24 mouse cellular contexts compared by ENCODE assay signal in the genomic region with DNA sequence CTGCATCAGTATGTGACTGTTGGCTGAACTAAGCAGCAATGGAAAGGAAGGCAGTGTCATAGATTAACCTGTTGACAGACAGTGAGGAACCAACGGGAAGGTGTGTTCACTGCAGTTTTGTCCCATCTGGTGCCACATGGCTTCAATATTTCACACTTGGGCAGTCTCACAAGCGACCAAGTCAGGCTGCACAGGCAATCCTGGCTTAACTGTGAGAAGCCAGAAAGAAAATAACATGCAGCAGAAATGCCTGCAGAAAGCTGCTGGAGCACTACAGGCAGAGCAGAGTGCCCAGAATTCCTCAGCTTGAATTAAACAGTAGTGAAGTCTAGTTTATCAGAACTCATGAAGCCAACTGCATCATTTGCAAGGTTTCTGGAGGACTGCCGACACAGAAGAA.
DNase-seq lines count a peak whose midpoint lies in the region; ATAC-seq and TF ChIP-seq lines count a peak whose summit lies in the region.
"Had no signal": no experiment of that assay in that cellular context is flagged by ENCODE, and none has a peak within 500 bp of the region (broad histone marks: within the 10 kb centered on the region; RNA-seq: fewer than 3 reads in every experiment).

No protein-coding gene starts in this region.

- H3K36me3 ChIP-seq in hindbrain, embryonic 16.5 days (ENCODE audit: control insufficient read depth, insufficient read depth, low read length) = no peaks in the 10 kb centered on the region; the same call in 1 of the 2 replicates
- 0 out of 2 replicates have a peak, but pooled peaks cover 5% of the 10 kb centered on the region for H3K36me3 ChIP-seq in hindbrain, embryonic 14.5 days (replicated peaks; ENCODE audit: control insufficient read depth, insufficient read depth)
- peaks cover 8% of the 10 kb centered on the region for H3K36me3 ChIP-seq in midbrain, postnatal 0 days (ENCODE audit: insufficient read depth, low read length)
- H3K36me3 ChIP-seq in midbrain, embryonic 15.5 days (replicated peaks) = no peaks in the 10 kb centered on the region
- H3K36me3 ChIP-seq: liver, embryonic 15.5 days; lung, embryonic 15.5 days had no signal

- TF ChIP-seq CTCF in midbrain, postnatal 0 days (IDR thresholded peaks at IDR 0.05) = no peak

- whole genome bisulfite sequencing in hindbrain, embryonic 16.5 days = 57% methylated on average over 3 of the region's 3 CpGs
- WGBS in hindbrain, embryonic 14.5 days = 54% methylated on average over 3 of the region's 3 CpGs
- 58% methylated on average over 3 of the region's 3 CpGs for WGBS in midbrain, postnatal 0 days
- 59% methylated on average over 3 of the region's 3 CpGs for WGBS in midbrain, embryonic 15.5 days

- H3K4me3 ChIP-seq in hindbrain, embryonic 16.5 days (ENCODE audit: low read length) = no peak overlapping the region
- no peak overlapping the region for H3K4me3 ChIP-seq in hindbrain, embryonic 14.5 days (replicated peaks; ENCODE audit: low read length)
- H3K4me3 ChIP-seq in midbrain, postnatal 0 days (ENCODE audit: low read depth, low read length) = no peak overlapping the region
- no peak overlapping the region for H3K4me3 ChIP-seq in midbrain, embryonic 15.5 days
- H3K4me3 ChIP-seq: forebrain, embryonic 10.5 days; heart, embryonic 10.5 days; limb, embryonic 15.5 days; liver, embryonic 15.5 days; lung, embryonic 15.5 days; midbrain, embryonic 10.5 days; neural tube, embryonic 15.5 days had no signal

- DNase-seq in hindbrain, embryonic 14.5 days (ENCODE audit: low spot score) = no peak
- peak; percentile 56 for DNase-seq in midbrain, postnatal 0 days (ENCODE audit: low spot score)
- DNase-seq in cerebellum, adult 9-10 months = peak; percentile 57
- DNase-seq in kidney, adult 18-20 months = no peak
- no peak for DNase-seq in ovary, postnatal 36 days (ENCODE audit: low spot score)
- DNase-seq: adrenal gland, adult 2 months; B cell, adult 2 months; kidney, adult 11 months; thymus, adult 2 months; thymus, postnatal 4 days had no signal

- H3K4me2 ChIP-seq in hindbrain, embryonic 16.5 days (ENCODE audit: low read length) = no peak overlapping the region
- no peak overlapping the region for H3K4me2 ChIP-seq in hindbrain, embryonic 14.5 days (replicated peaks)
- no peak overlapping the region for H3K4me2 ChIP-seq in midbrain, postnatal 0 days (ENCODE audit: low read depth, low read length, poor library complexity, severe bottlenecking)
- no peak overlapping the region for H3K4me2 ChIP-seq in midbrain, embryonic 15.5 days
- H3K4me2 ChIP-seq: limb, embryonic 15.5 days; liver, embryonic 15.5 days; lung, embryonic 15.5 days; neural tube, embryonic 15.5 days had no signal

- H3K27me3 ChIP-seq in hindbrain, embryonic 16.5 days (replicated peaks; ENCODE audit: control insufficient read depth, insufficient read depth, low read length) = no peaks in the 10 kb centered on the region
- H3K27me3 ChIP-seq in hindbrain, embryonic 14.5 days (ENCODE audit: control insufficient read depth, insufficient read depth, low read length) = no peaks in the 10 kb centered on the region
- H3K27me3 ChIP-seq in midbrain, postnatal 0 days (ENCODE audit: insufficient read depth, low read length) = no peaks in the 10 kb centered on the region
- H3K27me3 ChIP-seq in midbrain, embryonic 15.5 days (replicated peaks) = no peaks in the 10 kb centered on the region
- H3K27me3 ChIP-seq: CH12.LX; limb, embryonic 15.5 days; liver, embryonic 15.5 days; lung, embryonic 15.5 days; neural tube, embryonic 15.5 days; Patski had no signal

- H3K27ac ChIP-seq in hindbrain, embryonic 16.5 days (ENCODE audit: low read depth, low read length) = no peak overlapping the region
- no peak overlapping the region for H3K27ac ChIP-seq in hindbrain, embryonic 14.5 days
- H3K27ac ChIP-seq in midbrain, postnatal 0 days (ENCODE audit: low read depth, low read length) = no peak overlapping the region
- H3K27ac ChIP-seq in midbrain, embryonic 15.5 days = no peak overlapping the region
- H3K27ac ChIP-seq: forebrain, embryonic 10.5 days; heart, embryonic 10.5 days; kidney, postnatal 0 days; limb, embryonic 15.5 days; liver, embryonic 15.5 days; lung, embryonic 15.5 days; macrophage; midbrain, embryonic 10.5 days; neural tube, embryonic 15.5 days had no signal

- no peak overlapping the region for H3K9ac ChIP-seq in hindbrain, embryonic 16.5 days (ENCODE audit: low read depth, low read length)
- H3K9ac ChIP-seq in hindbrain, embryonic 14.5 days = no peak overlapping the region
- no peak overlapping the region for H3K9ac ChIP-seq in midbrain, postnatal 0 days (replicated peaks; ENCODE audit: low read length, poor library complexity, severe bottlenecking)
- H3K9ac ChIP-seq in midbrain, embryonic 15.5 days = no peak overlapping the region
- H3K9ac ChIP-seq: limb, embryonic 15.5 days; liver, embryonic 15.5 days; lung, embryonic 15.5 days; neural tube, embryonic 15.5 days had no signal

- ATAC-seq in hindbrain, embryonic 16.5 days = peak; percentile 58
- no peak for ATAC-seq in hindbrain, embryonic 14.5 days (ENCODE audit: low FRiP score)
- ATAC-seq in midbrain, postnatal 0 days (ENCODE audit: low FRiP score) = no peak
- no peak for ATAC-seq in midbrain, embryonic 15.5 days (replicated peaks)
- ATAC-seq: Patski had no signal

- no peaks in the 10 kb centered on the region for H3K4me1 ChIP-seq in hindbrain, embryonic 16.5 days (ENCODE audit: control insufficient read depth, insufficient read depth, low read depth, low read length)
- H3K4me1 ChIP-seq in hindbrain, embryonic 14.5 days (replicated peaks; ENCODE audit: control insufficient read depth, insufficient read depth, low read length) = no peaks in the 10 kb centered on the region
- H3K4me1 ChIP-seq in midbrain, postnatal 0 days (ENCODE audit: insufficient read depth, low read length) = no peaks in the 10 kb centered on the region
- no peaks in the 10 kb centered on the region for H3K4me1 ChIP-seq in midbrain, embryonic 15.5 days
- H3K4me1 ChIP-seq: forebrain, embryonic 10.5 days; heart, embryonic 10.5 days; limb, embryonic 15.5 days; liver, embryonic 15.5 days; lung, embryonic 15.5 days; neural tube, embryonic 15.5 days had no signal

- no peaks in the 10 kb centered on the region for H3K9me3 ChIP-seq in hindbrain, embryonic 16.5 days (ENCODE audit: control insufficient read depth, low read length)
- no peaks in the 10 kb centered on the region for H3K9me3 ChIP-seq in hindbrain, embryonic 14.5 days (ENCODE audit: control insufficient read depth, low read length)
- no peaks in the 10 kb centered on the region for H3K9me3 ChIP-seq in midbrain, postnatal 0 days (ENCODE audit: low read length)
- H3K9me3 ChIP-seq in midbrain, embryonic 15.5 days = no peaks in the 10 kb centered on the region
- H3K9me3 ChIP-seq: forebrain, embryonic 10.5 days; G1E; heart, embryonic 10.5 days; limb, embryonic 15.5 days; liver, embryonic 15.5 days; lung, embryonic 15.5 days; midbrain, embryonic 10.5 days; neural tube, embryonic 15.5 days had no signal

Comparison
In these comparisons a context has a peak if more than half of its experiments do, and no peak if none do; other contexts are left out.
1. DNase-seq: peak in midbrain, postnatal 0 days (single experiment) and cerebellum, adult 9-10 months (single experiment); none in hindbrain, embryonic 14.5 days (single experiment), kidney, adult 18-20 months (single experiment) and ovary, postnatal 36 days (single experiment).